ENCODE assay signal across 25 mouse cellular contexts in the genomic region with DNA sequence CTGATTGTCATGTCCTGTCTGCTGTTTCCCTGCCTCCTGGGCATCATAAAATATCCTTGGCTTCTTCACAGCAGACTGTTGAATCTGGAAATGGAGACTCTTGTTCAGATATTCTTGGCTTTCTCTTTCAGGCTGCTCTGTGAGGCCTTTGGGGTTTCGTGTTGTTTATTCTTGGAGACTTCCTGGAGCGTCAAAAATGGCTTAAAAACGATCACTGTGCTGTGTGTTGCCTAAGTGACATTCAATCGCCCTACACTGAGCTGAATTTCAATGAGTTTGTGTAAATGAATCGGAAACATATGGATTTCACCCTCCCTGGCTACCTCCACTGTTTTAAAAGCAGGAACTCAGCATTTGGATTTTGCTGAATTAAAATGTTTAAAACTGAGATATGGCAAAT.
A peak's percentile ranks its signal among the peaks of the same experiment; 100 is the strongest.
DNase-seq lines count a peak whose midpoint lies in the region; ATAC-seq and TF ChIP-seq lines count a peak whose summit lies in the region.
"Had no signal": no experiment of that assay in that cellular context is flagged by ENCODE, and none has a peak within 500 bp of the region (broad histone marks: within the 10 kb centered on the region; RNA-seq: fewer than 3 reads in every experiment).

No protein-coding gene starts in this region.

- no peak for TF ChIP-seq CTCF in stomach, postnatal 0 days (IDR thresholded peaks at IDR 0.05; ENCODE audit: low read depth)

- no peak overlapping the region for H3K4me2 ChIP-seq in hindbrain, embryonic 16.5 days (ENCODE audit: low read length)
- H3K4me2 ChIP-seq in stomach, postnatal 0 days (replicated peaks; ENCODE audit: low read depth): no peak overlapping the region
- H3K4me2 ChIP-seq: forebrain, embryonic 15.5 days; heart, embryonic 13.5 days; kidney, embryonic 15.5 days; limb, embryonic 13.5 days; liver, embryonic 12.5 days; midbrain, embryonic 12.5 days; stomach, embryonic 15.5 days had no signal

- H3K27ac ChIP-seq in embryonic facial prominence, embryonic 10.5 days (replicated peaks): peak overlapping the region; percentile 24; the same call in 1 of the 2 replicates
- H3K27ac ChIP-seq in hindbrain, embryonic 16.5 days (ENCODE audit: low read depth, low read length): no peak overlapping the region
- no peak overlapping the region for H3K27ac ChIP-seq in stomach, postnatal 0 days (replicated peaks)
- H3K27ac ChIP-seq in heart, embryonic 10.5 days: no peak overlapping the region
- H3K27ac ChIP-seq: heart, embryonic 13.5 days; kidney, embryonic 15.5 days; limb, embryonic 13.5 days; liver, embryonic 12.5 days; midbrain, embryonic 12.5 days; stomach, embryonic 15.5 days had no signal

- no peak for TF ChIP-seq EP300 in stomach, postnatal 0 days (optimal IDR thresholded peaks at IDR 0.05)

- H3K4me1 ChIP-seq in embryonic facial prominence, embryonic 10.5 days: peaks cover 11% of the 10 kb centered on the region
- no peaks in the 10 kb centered on the region for H3K4me1 ChIP-seq in hindbrain, embryonic 16.5 days (ENCODE audit: control insufficient read depth, insufficient read depth, low read depth, low read length)
- H3K4me1 ChIP-seq in stomach, postnatal 0 days (replicated peaks; ENCODE audit: control insufficient read depth, insufficient read depth): no peaks in the 10 kb centered on the region
- no peaks in the 10 kb centered on the region for H3K4me1 ChIP-seq in heart, embryonic 10.5 days
- H3K4me1 ChIP-seq: heart, embryonic 13.5 days; limb, embryonic 13.5 days; liver, embryonic 12.5 days; stomach, embryonic 15.5 days had no signal

- ATAC-seq in frontal cortex, adult (ENCODE audit: low TSS enrichment): peak; percentile 42; the same call in 1 of the 2 replicates
- peak; percentile 64 for ATAC-seq in hindbrain, embryonic 16.5 days
- ATAC-seq in stomach, postnatal 0 days (ENCODE audit: low FRiP score, low TSS enrichment): no peak
- ATAC-seq: activated CD4-positive, CD25-positive, alpha-beta regulatory T cell, adult 4 months; forebrain, embryonic 15.5 days; liver, embryonic 12.5 days had no signal

- no peaks in the 10 kb centered on the region for H3K9me3 ChIP-seq in embryonic facial prominence, embryonic 10.5 days
- H3K9me3 ChIP-seq in hindbrain, embryonic 16.5 days (ENCODE audit: control insufficient read depth, low read length): no peaks in the 10 kb centered on the region
- no peaks in the 10 kb centered on the region for H3K9me3 ChIP-seq in stomach, postnatal 0 days (ENCODE audit: control insufficient read depth, low read length)
- H3K9me3 ChIP-seq in heart, embryonic 10.5 days: no peaks in the 10 kb centered on the region
- H3K9me3 ChIP-seq: forebrain, embryonic 15.5 days; heart, embryonic 13.5 days; kidney, embryonic 15.5 days; limb, embryonic 13.5 days; liver, embryonic 12.5 days; midbrain, embryonic 12.5 days; stomach, embryonic 15.5 days had no signal

- WGBS in embryonic facial prominence, embryonic 10.5 days: 56% methylated on average over 5 of the region's 5 CpGs
- 21% methylated on average over 5 of the region's 5 CpGs for WGBS in hindbrain, embryonic 16.5 days
- 48% methylated on average over 5 of the region's 5 CpGs for WGBS in stomach, postnatal 0 days
- WGBS in heart, embryonic 10.5 days: 79% methylated on average over 5 of the region's 5 CpGs

- H3K4me3 ChIP-seq in embryonic facial prominence, embryonic 10.5 days: no peak overlapping the region
- no peak overlapping the region for H3K4me3 ChIP-seq in hindbrain, embryonic 16.5 days (ENCODE audit: low read length)
- H3K4me3 ChIP-seq in stomach, postnatal 0 days (ENCODE audit: low read depth, low read length): no peak overlapping the region
- no peak overlapping the region for H3K4me3 ChIP-seq in heart, embryonic 10.5 days
- H3K4me3 ChIP-seq: forebrain, embryonic 15.5 days; heart, embryonic 13.5 days; kidney, embryonic 15.5 days; limb, embryonic 13.5 days; liver, embryonic 12.5 days; midbrain, embryonic 12.5 days; stomach, embryonic 15.5 days had no signal

- no peaks in the 10 kb centered on the region for H3K36me3 ChIP-seq in embryonic facial prominence, embryonic 10.5 days (replicated peaks)
- H3K36me3 ChIP-seq in hindbrain, embryonic 16.5 days (ENCODE audit: control insufficient read depth, insufficient read depth, low read length): no peaks in the 10 kb centered on the region
- no peaks in the 10 kb centered on the region for H3K36me3 ChIP-seq in stomach, postnatal 0 days (ENCODE audit: control insufficient read depth, insufficient read depth, low read length)
- no peaks in the 10 kb centered on the region for H3K36me3 ChIP-seq in heart, embryonic 10.5 days
- H3K36me3 ChIP-seq: forebrain, embryonic 15.5 days; heart, embryonic 13.5 days; kidney, embryonic 15.5 days; limb, embryonic 13.5 days; liver, embryonic 12.5 days; midbrain, embryonic 12.5 days; stomach, embryonic 15.5 days had no signal

- DNase-seq in frontal cortex, postnatal 25 days (ENCODE audit: low spot score in 2 of 2): no peak
- peak; percentile 13 for DNase-seq in lung, postnatal 10 days
- DNase-seq in lung, adult 18-20 months: no peak
- no peak for DNase-seq in embryonic facial prominence, embryonic 10.5 days (ENCODE audit: low spot score)
- DNase-seq in stomach, postnatal 0 days (ENCODE audit: low spot score): no peak
- no peak for DNase-seq in heart, embryonic 10.5 days (ENCODE audit: low spot score)
- DNase-seq: adrenal gland, postnatal 10 days; cerebellum, adult 9-10 months; gastrocnemius, postnatal 14 days; heart, adult 11 months; heart, postnatal 14 days; kidney, adult 11 months; kidney, postnatal 36 days; lung, adult 2 months; thymus, adult 2 months had no signal

- no peaks in the 10 kb centered on the region for H3K27me3 ChIP-seq in embryonic facial prominence, embryonic 10.5 days (replicated peaks; ENCODE audit: low read depth, poor library complexity, severe bottlenecking)
- no peaks in the 10 kb centered on the region for H3K27me3 ChIP-seq in hindbrain, embryonic 16.5 days (replicated peaks; ENCODE audit: control insufficient read depth, insufficient read depth, low read length)
- no peaks in the 10 kb centered on the region for H3K27me3 ChIP-seq in stomach, postnatal 0 days (ENCODE audit: control insufficient read depth, insufficient read depth, low read length)
- no peaks in the 10 kb centered on the region for H3K27me3 ChIP-seq in heart, embryonic 10.5 days (ENCODE audit: insufficient read depth, poor library complexity, severe bottlenecking)
- H3K27me3 ChIP-seq: forebrain, embryonic 15.5 days; heart, embryonic 13.5 days; kidney, embryonic 15.5 days; limb, embryonic 13.5 days; liver, embryonic 12.5 days; midbrain, embryonic 12.5 days; stomach, embryonic 15.5 days had no signal

- H3K9ac ChIP-seq in hindbrain, embryonic 16.5 days (ENCODE audit: low read depth, low read length): no peak overlapping the region
- H3K9ac ChIP-seq in stomach, postnatal 0 days (ENCODE audit: low read length): no peak overlapping the region
- H3K9ac ChIP-seq: forebrain, embryonic 15.5 days; heart, embryonic 13.5 days; kidney, embryonic 15.5 days; limb, embryonic 13.5 days; liver, embryonic 12.5 days; midbrain, embryonic 12.5 days; stomach, embryonic 15.5 days had no signal
